13 mouse cellular contexts compared by ENCODE assay signal in the genomic region with DNA sequence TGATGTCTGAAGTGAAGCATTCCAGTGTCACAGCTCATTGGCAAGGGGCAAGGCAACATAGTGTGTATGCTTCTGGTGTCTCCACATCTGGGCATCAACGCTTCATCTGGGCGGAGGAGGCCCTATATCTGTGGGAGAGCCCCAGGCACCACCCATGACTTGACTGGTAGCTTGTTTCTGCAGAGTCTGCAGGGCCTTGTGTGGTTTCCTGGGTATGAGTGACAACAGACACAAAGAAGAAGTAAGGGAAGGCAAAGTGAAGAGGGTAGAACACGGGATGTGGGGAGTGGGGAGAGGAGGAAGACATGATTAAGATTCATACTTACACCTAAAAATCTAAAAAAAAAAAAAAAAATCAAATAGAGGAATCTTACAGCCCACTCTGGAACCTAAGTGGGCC. TPM values are rescaled to one million over a fixed set of nuclear protein-coding genes. Genes with fewer than 3 reads are reported as not detected.
"Had no signal": no experiment of that assay in that cellular context is flagged by ENCODE, and none has a peak within 500 bp of the region (broad histone marks: within the 10 kb centered on the region; RNA-seq: fewer than 3 reads in every experiment).

No protein-coding gene starts in this region.

- DNase-seq: lung, adult 18-20 months; lung, embryonic 14.5 days; lung, postnatal 10 days; lung, postnatal 4 days; right cerebral cortex, postnatal 14 days; thymus, adult 18-20 months; thymus, postnatal 14 days; thymus, postnatal 36 days had no signal

- ATAC-seq: midbrain, embryonic 13.5 days; midbrain, embryonic 15.5 days had no signal

RNA-seq across cellular contexts. Expression of gene Cdhr1, which starts 4.3 kb away (rescaled TPM):
- total RNA-seq: monocyte, adult 5-6 weeks; neutrophil, adult 5-6 weeks had no signal

RNA-seq across cellular contexts. Expression of gene 2610528A11Rik, which starts 11.3 kb away (rescaled TPM):
- total RNA-seq: midbrain, postnatal 0 days; monocyte, adult 5-6 weeks; neutrophil, adult 5-6 weeks had no signal

RNA-seq across cellular contexts. Expression of gene Lrit2, which starts 34.8 kb away (rescaled TPM):
- total RNA-seq: monocyte, adult 5-6 weeks; neutrophil, adult 5-6 weeks had no signal

RNA-seq across cellular contexts. Expression of gene Lrit1, which starts 47.9 kb away (rescaled TPM):
- total RNA-seq: midbrain, postnatal 0 days; monocyte, adult 5-6 weeks; neutrophil, adult 5-6 weeks had no signal
